Mouse (Mus musculus) kidney, embryonic 16.5 days (tissue): ENCODE measurements around the gene Sorl1. TPM values are rescaled to one million over a fixed set of nuclear protein-coding genes. Genes with fewer than 3 reads are reported as not detected.
A peak's percentile ranks its signal among the peaks of the same experiment; 100 is the strongest.

Source experiments
- ATAC-seq: fragments of 200-750 bp; cut with Nextera tagmentation; 2 replicates; pipeline ENCODE4 v1.8.0; 2017; ENCODE audit warnings: moderate TSS enrichment; ENCODE audit not compliant: low FRiP score, low TSS enrichment
- H3K27ac ChIP-seq: fragments of 300-500 bp; sonication (generic); 2 replicates; pipeline ENCODE4 v1.5.1; 2014; ENCODE audit warnings: low read length
- H3K27me3 ChIP-seq: fragments of 300-500 bp; sonication (generic); 2 replicates; pipeline ENCODE4 v1.6.1; 2014; ENCODE audit warnings: low read length, control low read depth, mixed read lengths; ENCODE audit not compliant: insufficient read depth
- H3K36me3 ChIP-seq: fragments of 300-500 bp; sonication (generic); 2 replicates; pipeline ENCODE4 v1.6.1; 2014; ENCODE audit warnings: low read length, control low read depth, mixed read lengths; ENCODE audit not compliant: insufficient read depth
- H3K4me1 ChIP-seq: fragments of 300-500 bp; sonication (generic); 2 replicates; pipeline ENCODE4 v1.6.1; 2014; ENCODE audit warnings: low read length, control low read depth, mixed read lengths; ENCODE audit not compliant: insufficient read depth
- H3K4me2 ChIP-seq: fragments of 300-500 bp; sonication (generic); replicated peaks from 2 replicates; pipeline ENCODE4 v1.6.1; 2014; ENCODE audit warnings: low read depth, low read length
- H3K4me3 ChIP-seq: fragments of 300-500 bp; sonication (generic); 2 replicates; pipeline ENCODE4 v1.5.1; 2014; ENCODE audit warnings: mild to moderate bottlenecking, low read length
- H3K9ac ChIP-seq: fragments of 300-500 bp; sonication (generic); replicated peaks from 2 replicates; pipeline ENCODE4 v1.6.1; 2014; ENCODE audit warnings: low read length
- H3K9me3 ChIP-seq: fragments of 300-500 bp; sonication (generic); 2 replicates; pipeline ENCODE4 v1.6.1; 2016; ENCODE audit warnings: low read length, control low read depth
- WGBS: fragments of 180-500 bp; shearing (Covaris S2); extraction: QIAGEN DNeasy Blood & Tissue Kit; methylation state at CpG from one replicate; pipeline ENCODE4 v1.1.7; 2014; 5-methylcytosine and 5-hydroxymethylcytosine counted together
- polyA plus RNA-seq: library from polyadenylated mRNA; unstranded; fragments of >200 nt; fragmentation: Nextera tagmentation; extraction: Ambion mirVana; gene quantifications from 2 replicates; pipeline ENCODE4 v1.2.1, GENCODE M21; 2015

Sorl1 gene
- polyA plus RNA-seq, 1 experiment from 2014 or later: 12.5 TPM

- Histone ChIP-seq H3K27ac (no peak overlapping the region), H3K4me3 (no peak overlapping the region), H3K4me1 (peaks cover 5% of the 10 kb centered on the region), H3K4me2 (no peak overlapping the region), H3K27me3 (no peaks in the 10 kb centered on the region), H3K36me3 (no peaks in the 10 kb centered on the region), H3K9me3 (no peaks in the 10 kb centered on the region), H3K9ac (no peak overlapping the region)
- WGBS: 71% methylated on average over 19 of the region's 19 CpGs
- ATAC-seq: no peak
Observed at GRCm38 (mm10) chr9:42033291-42034115, 90.6 kb downstream of the Sorl1 start.

GRCm38 (mm10) chr9:42032419-42032818, 91.7 kb downstream of the Sorl1 start:
- Histone ChIP-seq H3K4me2 (no peak overlapping the region), H3K27me3 (no peaks in the 10 kb centered on the region), H3K36me3 (no peaks in the 10 kb centered on the region), H3K9ac (no peak overlapping the region), H3K4me3 (no peak overlapping the region), H3K9me3 (no peaks in the 10 kb centered on the region), H3K27ac (no peak overlapping the region), H3K4me1 (peaks cover 5% of the 10 kb centered on the region)
- ATAC-seq: no peak
- 60% methylated on average over 9 of the region's 9 CpGs for WGBS

- Histone ChIP-seq H3K9ac (no peak overlapping the region), H3K4me1 (peaks cover 5% of the 10 kb centered on the region), H3K4me2 (no peak overlapping the region), H3K36me3 (no peaks in the 10 kb centered on the region), H3K9me3 (no peaks in the 10 kb centered on the region), H3K4me3 (no peak overlapping the region), H3K27ac (no peak overlapping the region), H3K27me3 (no peaks in the 10 kb centered on the region)
- ATAC-seq: no peak
- WGBS: 38% methylated on average over 4 of the region's 4 CpGs
Observed at GRCm38 (mm10) chr9:42028807-42029206, 95.3 kb downstream of the Sorl1 start.

- H3K27me3 ChIP-seq: no peaks in the 10 kb centered on the region
- H3K4me2 ChIP-seq: no peak overlapping the region
- no peak overlapping the region for H3K9ac ChIP-seq
- no peaks in the 10 kb centered on the region for H3K36me3 ChIP-seq
- no peak overlapping the region for H3K27ac ChIP-seq
- no peaks in the 10 kb centered on the region for H3K9me3 ChIP-seq
- ATAC-seq: no peak
- no peak overlapping the region for H3K4me3 ChIP-seq
- H3K4me1 ChIP-seq: peaks cover 5% of the 10 kb centered on the region
- 84% methylated on average over 9 of the region's 9 CpGs for WGBS
Observed at GRCm38 (mm10) chr9:42024257-42024656, 99.8 kb downstream of the Sorl1 start.

GRCm38 (mm10) chr9:42023383-42023782, 100.7 kb downstream of the Sorl1 start:
- Histone ChIP-seq H3K4me1 (no peaks in the 10 kb centered on the region), H3K27me3 (no peaks in the 10 kb centered on the region), H3K4me2 (no peak overlapping the region), H3K9ac (no peak overlapping the region), H3K4me3 (no peak overlapping the region), H3K9me3 (no peaks in the 10 kb centered on the region), H3K36me3 (no peaks in the 10 kb centered on the region), H3K27ac (no peak overlapping the region)
- ATAC-seq: no peak
- 37% methylated on average over 3 of the region's 3 CpGs for WGBS

- H3K4me3 ChIP-seq: no peak overlapping the region
- no peak overlapping the region for H3K4me2 ChIP-seq
- no peaks in the 10 kb centered on the region for H3K4me1 ChIP-seq
- H3K9ac ChIP-seq: no peak overlapping the region
- H3K27ac ChIP-seq: no peak overlapping the region
- no peaks in the 10 kb centered on the region for H3K36me3 ChIP-seq
- no peak for ATAC-seq
- no peaks in the 10 kb centered on the region for H3K27me3 ChIP-seq
- no peaks in the 10 kb centered on the region for H3K9me3 ChIP-seq
- 80% methylated on average over 12 of the region's 12 CpGs for WGBS
Observed at GRCm38 (mm10) chr9:42022318-42022717, 101.8 kb downstream of the Sorl1 start.

- Histone ChIP-seq H3K9ac (no peak overlapping the region), H3K4me2 (no peak overlapping the region), H3K27me3 (no peaks in the 10 kb centered on the region), H3K36me3 (peaks cover 16% of the 10 kb centered on the region), H3K4me3 (no peak overlapping the region), H3K4me1 (no peaks in the 10 kb centered on the region), H3K27ac (no peak overlapping the region), H3K9me3 (peaks cover 11% of the 10 kb centered on the region)
- peak; percentile 59; the same call in 1 of the 2 replicates for ATAC-seq
- WGBS: 24% methylated on average over 7 of the region's 7 CpGs
Observed at GRCm38 (mm10) chr9:42019308-42020031, 104.6 kb downstream of the Sorl1 start.

GRCm38 (mm10) chr9:42008501-42008900, 115.6 kb downstream of the Sorl1 start:
- no peak for ATAC-seq
- H3K27ac ChIP-seq: no peak overlapping the region
- no peaks in the 10 kb centered on the region for H3K27me3 ChIP-seq
- no peak overlapping the region for H3K4me3 ChIP-seq
- H3K4me1 ChIP-seq: no peaks in the 10 kb centered on the region
- H3K9me3 ChIP-seq: no peaks in the 10 kb centered on the region
- no peak overlapping the region for H3K4me2 ChIP-seq
- no peaks in the 10 kb centered on the region for H3K36me3 ChIP-seq
- 92% methylated on average over 5 of the region's 5 CpGs for WGBS
- H3K9ac ChIP-seq: no peak overlapping the region

GRCm38 (mm10) chr9:42005101-42005500, 119.0 kb downstream of the Sorl1 start:
- ATAC-seq: no peak
- Histone ChIP-seq H3K36me3 (no peaks in the 10 kb centered on the region), H3K4me2 (no peak overlapping the region), H3K27me3 (no peaks in the 10 kb centered on the region), H3K4me3 (no peak overlapping the region), H3K9ac (no peak overlapping the region), H3K4me1 (no peaks in the 10 kb centered on the region), H3K27ac (no peak overlapping the region), H3K9me3 (no peaks in the 10 kb centered on the region)
- WGBS: 28% methylated on average over 8 of the region's 8 CpGs

GRCm38 (mm10) chr9:42004140-42004539, 120.0 kb downstream of the Sorl1 start:
- H3K27ac ChIP-seq: no peak overlapping the region
- peaks cover 3% of the 10 kb centered on the region; the same call in 1 of the 2 replicates for H3K4me1 ChIP-seq
- no peak for ATAC-seq
- no peaks in the 10 kb centered on the region for H3K36me3 ChIP-seq
- 79% methylated on average over 4 of the region's 4 CpGs for WGBS
- no peak overlapping the region for H3K9ac ChIP-seq
- H3K9me3 ChIP-seq: no peaks in the 10 kb centered on the region
- H3K4me2 ChIP-seq: no peak overlapping the region
- no peaks in the 10 kb centered on the region for H3K27me3 ChIP-seq
- no peak overlapping the region for H3K4me3 ChIP-seq
